Mouse (Mus musculus) intestine, embryonic 14.5 days (tissue): Measurements from ENCODE around the gene Lpin1. TPM values are rescaled to one million over a fixed set of nuclear protein-coding genes. Genes with fewer than 3 reads are reported as not detected.

Source experiments
- ATAC-seq: fragments of 200-750 bp; cut with Nextera tagmentation; replicated peaks from 2 replicates; pipeline ENCODE4 v1.8.0; 2017; ENCODE audit warnings: low read depth, moderate number of reproducible peaks, moderate TSS enrichment, moderate library complexity; ENCODE audit not compliant: low FRiP score, low TSS enrichment
- DNase-seq: peaks from one replicate; pipeline ENCODE4 v3.0.0-alpha.2; 2018; ENCODE audit warnings: low spot score
- H3K27ac ChIP-seq: fragments of 300-500 bp; sonication (generic); 2 replicates; pipeline ENCODE4 v1.5.1; 2014; ENCODE audit warnings: low read depth, mild to moderate bottlenecking, control low read depth
- H3K27me3 ChIP-seq: fragments of 300-500 bp; sonication (generic); replicated peaks from 2 replicates; pipeline ENCODE4 v1.6.1; 2014; ENCODE audit warnings: low read length, control low read depth; ENCODE audit not compliant: control insufficient read depth, insufficient read depth
- H3K36me3 ChIP-seq: fragments of 300-500 bp; sonication (generic); 2 replicates; pipeline ENCODE4 v1.6.1; 2014; ENCODE audit warnings: low read length, control low read depth; ENCODE audit not compliant: control insufficient read depth, insufficient read depth
- H3K4me1 ChIP-seq: fragments of 300-500 bp; sonication (generic); replicated peaks from 2 replicates; pipeline ENCODE4 v1.6.1; 2014; ENCODE audit warnings: low read length, control low read depth, mixed read lengths; ENCODE audit not compliant: control insufficient read depth, insufficient read depth
- H3K4me2 ChIP-seq: fragments of 300-500 bp; sonication (generic); 2 replicates; pipeline ENCODE4 v1.6.1; 2014; ENCODE audit warnings: low read length
- H3K4me3 ChIP-seq: fragments of 300-500 bp; sonication (generic); 2 replicates; pipeline ENCODE4 v1.5.1; 2014; ENCODE audit warnings: low read depth, low read length, control low read depth, mixed read lengths
- H3K9ac ChIP-seq: fragments of 300-500 bp; sonication (generic); 2 replicates; pipeline ENCODE4 v1.6.1; 2014; ENCODE audit warnings: mild to moderate bottlenecking, low read length
- H3K9me3 ChIP-seq: fragments of 300-500 bp; sonication (generic); 2 replicates; pipeline ENCODE4 v1.6.1; 2016; ENCODE audit warnings: low read length, control low read depth; ENCODE audit not compliant: control insufficient read depth
- WGBS: fragments of 180-500 bp; shearing (Covaris S2); extraction: QIAGEN DNeasy Blood & Tissue Kit; methylation state at CpG from one replicate; pipeline ENCODE4 v1.1.7; 2014; 5-methylcytosine and 5-hydroxymethylcytosine counted together
- polyA plus RNA-seq: library from polyadenylated mRNA; unstranded; fragments of >200 nt; fragmentation: Nextera tagmentation; extraction: Ambion mirVana; gene quantifications from 2 replicates; pipeline ENCODE4 v1.2.1, GENCODE M21; 2014

The Lpin1 gene
- polyA plus RNA-seq, 1 experiment from 2014 or later: 8.4 TPM

- WGBS: 50% methylated on average over 12 of the region's 12 CpGs
- H3K4me3 ChIP-seq: no peak overlapping the region
- no peak overlapping the region for H3K9ac ChIP-seq
Observed at GRCm38 (mm10) chr12:16643508-16644345, 33.0 kb upstream of the Lpin1 start.

DNA sequence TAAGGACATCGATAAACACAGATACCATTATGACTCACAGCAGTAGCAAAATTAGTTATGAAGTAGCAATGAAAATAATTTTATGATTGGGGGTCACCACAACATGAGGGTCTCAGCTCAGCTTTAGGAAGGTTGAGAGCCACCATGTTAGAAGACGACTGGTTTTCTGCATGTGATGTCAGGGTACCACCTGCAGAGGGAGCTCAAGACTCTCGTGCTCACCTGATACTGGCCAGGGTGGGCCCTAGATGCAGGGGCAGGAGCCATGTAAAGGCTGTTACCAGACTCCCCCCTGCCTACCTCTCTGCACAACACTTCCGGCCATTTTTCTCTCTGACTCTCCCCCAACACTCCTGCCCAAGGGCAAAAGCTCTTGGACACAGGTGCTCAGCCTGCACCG is 31.2 kb upstream of the Lpin1 start:
- H3K27ac ChIP-seq: no peak overlapping the region
- ATAC-seq (no peak), DNase-seq (no peak)
- no peaks in the 10 kb centered on the region for H3K9me3 ChIP-seq
- no peaks in the 10 kb centered on the region for H3K27me3 ChIP-seq
- WGBS: 66% methylated on average over 5 of the region's 5 CpGs
- H3K4me2 ChIP-seq: no peak overlapping the region
- H3K36me3 ChIP-seq: no peaks in the 10 kb centered on the region
- H3K4me1 ChIP-seq: no peaks in the 10 kb centered on the region; the same call in 1 of the 2 replicates
- H3K9ac ChIP-seq: no peak overlapping the region
- no peak overlapping the region for H3K4me3 ChIP-seq

More at GRCm38 (mm10) chr12:16643508-16644345, 33.0 kb upstream of the Lpin1 start:
- Histone ChIP-seq H3K27me3 (no peaks in the 10 kb centered on the region), H3K9me3 (no peaks in the 10 kb centered on the region), H3K36me3 (no peaks in the 10 kb centered on the region), H3K27ac (no peak overlapping the region), H3K4me1 (no peaks in the 10 kb centered on the region; the same call in 1 of the 2 replicates), H3K4me2 (no peak overlapping the region)
- DNase-seq (no peak), ATAC-seq (no peak)

DNA sequence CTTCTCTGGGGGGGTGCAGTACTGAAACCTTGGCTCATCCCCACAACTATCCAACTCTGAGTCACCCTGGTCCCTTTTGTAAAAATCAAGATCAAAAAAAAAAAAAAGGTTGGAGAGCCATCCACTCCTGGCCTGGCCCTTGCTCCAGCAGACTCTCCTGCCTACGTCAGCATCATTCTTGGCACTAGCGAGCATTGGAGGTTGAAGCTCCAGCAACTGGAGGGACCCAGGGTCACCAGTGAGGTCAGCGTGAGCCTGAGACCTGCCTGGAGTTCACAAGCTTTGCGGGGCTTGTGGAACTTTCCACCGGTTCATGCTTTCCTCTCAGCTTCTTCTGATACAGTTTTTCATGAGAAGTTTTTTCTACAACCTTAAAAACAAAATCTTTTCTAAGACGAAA is 29.3 kb upstream of the Lpin1 start:
- Histone ChIP-seq H3K27me3 (no peaks in the 10 kb centered on the region), H3K4me3 (no peak overlapping the region), H3K36me3 (no peaks in the 10 kb centered on the region), H3K9ac (no peak overlapping the region), H3K27ac (no peak overlapping the region), H3K4me2 (no peak overlapping the region), H3K9me3 (no peaks in the 10 kb centered on the region), H3K4me1 (no peaks in the 10 kb centered on the region; the same call in 1 of the 2 replicates)
- 91% methylated on average over 6 of the region's 6 CpGs for WGBS
- no peak for ATAC-seq
- DNase-seq: no peak

- 67% methylated on average over 12 of the region's 12 CpGs for WGBS
- Histone ChIP-seq H3K9me3 (no peaks in the 10 kb centered on the region), H3K27me3 (no peaks in the 10 kb centered on the region), H3K9ac (no peak overlapping the region), H3K4me2 (no peak overlapping the region), H3K27ac (no peak overlapping the region), H3K36me3 (no peaks in the 10 kb centered on the region), H3K4me3 (no peak overlapping the region), H3K4me1 (no peaks in the 10 kb centered on the region; the same call in 1 of the 2 replicates)
- DNase-seq: no peak
- ATAC-seq: no peak
Observed at GRCm38 (mm10) chr12:16639078-16639771, 28.5 kb upstream of the Lpin1 start.

GRCm38 (mm10) chr12:16635816-16636215 is 25.1 kb upstream of the Lpin1 start:
- Histone ChIP-seq H3K4me3 (no peak overlapping the region), H3K4me2 (no peak overlapping the region), H3K27me3 (no peaks in the 10 kb centered on the region), H3K4me1 (no peaks in the 10 kb centered on the region), H3K9me3 (no peaks in the 10 kb centered on the region), H3K9ac (no peak overlapping the region), H3K27ac (no peak overlapping the region), H3K36me3 (no peaks in the 10 kb centered on the region)
- DNase-seq (no peak), ATAC-seq (no peak)
- WGBS: 67% methylated on average over 6 of the region's 6 CpGs

DNA sequence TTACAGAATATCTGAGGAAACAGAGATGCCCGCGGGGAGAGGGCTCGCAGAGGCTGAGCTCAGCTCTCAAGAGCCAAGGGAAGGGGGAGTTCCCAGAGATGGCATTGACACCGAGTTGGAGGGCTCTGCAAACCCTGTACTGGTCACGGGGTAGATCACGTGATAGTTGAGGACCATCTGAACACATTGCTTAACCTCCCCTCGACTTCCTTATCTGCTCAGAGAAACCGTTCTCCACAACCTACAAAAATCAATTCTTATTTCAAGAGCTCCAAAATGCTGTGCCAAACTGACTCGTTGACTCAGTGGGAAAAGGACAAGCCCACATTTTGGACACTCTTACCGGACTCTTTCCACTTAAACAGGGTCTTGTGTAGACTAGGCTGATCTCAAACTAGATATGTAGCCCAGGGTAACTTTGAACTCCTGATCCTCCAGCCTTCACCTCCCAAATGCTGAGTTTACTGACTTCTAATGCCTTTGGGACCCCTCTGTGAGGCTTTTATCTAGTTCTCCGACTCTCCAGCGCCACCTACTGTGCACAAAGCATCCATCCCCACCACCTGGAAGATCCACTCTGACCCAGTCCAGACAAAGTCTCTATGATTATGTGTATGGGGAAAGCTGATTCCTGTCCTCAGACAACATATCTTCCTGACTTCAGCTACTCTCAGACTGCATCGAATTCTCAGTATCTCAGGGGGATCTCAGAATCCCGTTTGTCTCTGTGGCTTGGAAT is 23.5 kb upstream of the Lpin1 start:
- no peaks in the 10 kb centered on the region for H3K27me3 ChIP-seq
- DNase-seq (peak; percentile 79), ATAC-seq (no peak)
- H3K4me1 ChIP-seq: no peaks in the 10 kb centered on the region
- no peak overlapping the region for H3K27ac ChIP-seq
- no peak overlapping the region for H3K4me2 ChIP-seq
- no peaks in the 10 kb centered on the region for H3K9me3 ChIP-seq
- no peak overlapping the region for H3K9ac ChIP-seq
- H3K36me3 ChIP-seq: no peaks in the 10 kb centered on the region
- 59% methylated on average over 14 of the region's 14 CpGs for WGBS
- no peak overlapping the region for H3K4me3 ChIP-seq

DNA sequence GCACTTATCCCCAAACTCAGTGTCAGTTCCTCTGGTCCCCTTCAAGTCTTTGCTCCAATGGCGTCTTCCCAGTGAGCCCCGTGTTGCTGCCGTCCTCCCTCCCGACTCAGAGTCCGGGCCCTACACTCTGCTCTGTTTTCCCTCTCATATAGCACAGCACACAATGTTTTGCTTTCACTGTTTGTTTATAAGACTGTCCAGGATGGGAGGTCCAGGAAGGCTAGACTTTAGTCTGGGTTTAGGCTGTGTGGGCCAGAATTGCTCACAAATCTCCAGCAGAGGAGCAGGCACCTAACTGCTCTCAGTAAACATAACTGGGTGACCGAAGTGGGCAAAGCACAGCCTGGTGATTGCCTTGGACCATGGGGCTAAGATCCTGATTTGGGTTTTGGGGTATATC is 22.5 kb upstream of the Lpin1 start:
- Histone ChIP-seq H3K27me3 (no peaks in the 10 kb centered on the region), H3K9me3 (no peaks in the 10 kb centered on the region), H3K27ac (no peak overlapping the region), H3K36me3 (no peaks in the 10 kb centered on the region), H3K9ac (no peak overlapping the region), H3K4me2 (no peak overlapping the region), H3K4me1 (no peaks in the 10 kb centered on the region), H3K4me3 (no peak overlapping the region)
- DNase-seq: no peak
- 39% methylated on average over 6 of the region's 6 CpGs for WGBS
- no peak for ATAC-seq

- H3K4me2 ChIP-seq: no peak overlapping the region
Observed at GRCm38 (mm10) chr12:16631423-16631822, 20.7 kb upstream of the Lpin1 start.

More at GRCm38 (mm10) chr12:16631423-16631822, 20.7 kb upstream of the Lpin1 start:
- Histone ChIP-seq H3K4me3 (no peak overlapping the region), H3K27ac (no peak overlapping the region), H3K4me1 (no peaks in the 10 kb centered on the region), H3K9me3 (no peaks in the 10 kb centered on the region), H3K27me3 (no peaks in the 10 kb centered on the region), H3K36me3 (no peaks in the 10 kb centered on the region), H3K9ac (no peak overlapping the region)
- ATAC-seq (no peak), DNase-seq (no peak)
- WGBS: 84% methylated on average over 2 of the region's 2 CpGs
